Mouse (Mus musculus): Measurements from ENCODE around the gene Ahrr.

Ahrr gene

DNA sequence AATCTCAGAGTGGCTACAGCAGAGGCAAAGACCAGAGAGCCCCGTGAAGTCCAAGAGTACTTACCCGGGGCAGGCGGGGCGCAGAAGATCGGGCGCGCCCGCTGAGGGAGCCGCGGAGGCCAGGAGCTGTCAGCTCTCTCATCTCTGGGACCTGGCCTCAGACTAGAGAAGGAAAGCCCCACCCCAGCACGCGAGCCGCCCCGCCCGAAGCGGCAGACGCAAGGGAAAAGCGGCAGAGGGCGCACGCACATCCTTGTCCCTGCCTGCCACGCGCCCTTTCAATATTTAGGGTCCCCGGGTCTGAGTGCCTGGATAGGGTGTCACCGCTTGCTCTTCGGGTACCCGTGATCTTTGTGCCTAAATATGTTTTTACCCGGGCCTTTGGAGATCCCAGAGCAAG is at the start of gene Ahrr:
Gene Ahrr (minus strand): TSS at position 165 of the 400 bp plus-strand sequence.
- DNase-seq: peak; percentile 78

DNA sequence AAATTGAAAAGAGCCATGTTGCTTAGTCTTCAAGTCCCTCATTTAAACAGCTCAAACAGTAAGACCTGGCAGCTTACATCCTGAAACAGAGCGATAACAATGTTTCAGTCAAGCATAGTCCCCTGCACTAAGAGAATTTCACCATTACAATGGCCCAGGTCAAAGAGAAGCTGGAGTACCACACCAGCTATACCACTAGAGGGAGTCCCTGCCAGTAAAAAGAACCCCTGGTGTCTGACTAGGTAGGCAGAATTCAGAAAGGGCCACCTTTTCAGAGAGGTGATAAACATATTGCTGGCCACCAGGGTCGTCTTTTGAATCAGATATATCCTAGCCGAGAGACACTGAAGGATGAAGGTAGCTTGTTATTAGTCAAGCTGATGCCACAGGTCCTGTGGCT is 48.9 kb upstream of the Ahrr start:
- DNase-seq: peak; percentile 53

- no peak for DNase-seq
Observed at GRCm38 (mm10) chr13:74329321-74329720, 37.2 kb upstream of the Ahrr start.

- peak; percentile 96 for DNase-seq
Observed at GRCm38 (mm10) chr13:74317170-74317849, 25.2 kb upstream of the Ahrr start, which contains the start of gene Pdcd6. Gene Pdcd6 (minus strand): TSS chr13:74317580.

DNA sequence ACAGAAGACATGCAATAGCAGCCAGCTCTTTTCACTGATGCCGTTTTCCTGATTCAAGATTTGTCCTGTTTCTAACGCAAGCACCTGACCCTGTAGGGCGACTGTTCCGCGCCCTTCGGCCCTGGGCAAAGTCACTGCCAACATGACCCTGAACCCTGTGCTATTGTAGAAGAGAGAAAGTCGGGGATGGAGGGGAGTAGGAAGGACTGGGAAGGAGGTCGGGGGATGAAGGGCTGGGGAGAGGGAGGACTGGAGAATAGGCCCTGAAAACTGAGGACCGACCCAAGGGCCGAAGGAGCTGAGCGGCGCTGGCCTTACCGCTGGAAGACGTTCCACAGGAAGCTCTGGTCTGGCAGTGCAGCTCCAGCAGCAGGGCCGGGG is 24.6 kb upstream of the Ahrr start:
- DNase-seq: no peak

GRCm38 (mm10) chr13:74316386-74316785 is 24.3 kb upstream of the Ahrr start:
- DNase-seq: no peak

DNA sequence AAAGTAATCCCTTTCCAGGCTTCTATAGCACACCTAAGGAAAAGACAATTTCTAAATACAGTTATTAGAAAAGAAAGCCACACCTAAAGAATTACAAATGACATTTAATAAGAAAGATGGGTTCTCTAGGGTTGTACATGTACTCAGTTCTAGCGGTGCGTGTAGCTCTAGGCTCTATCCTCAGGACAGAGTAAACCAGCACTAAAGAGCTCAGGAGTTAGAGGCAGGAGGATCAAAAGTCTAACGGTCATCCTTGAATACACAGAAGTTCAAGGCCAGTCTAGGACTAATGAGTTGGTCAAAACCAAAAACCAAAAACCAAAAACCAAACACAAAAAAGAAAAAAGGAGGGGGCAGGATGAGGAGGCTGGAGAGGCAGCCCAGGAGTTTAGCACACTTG is 22.5 kb upstream of the Ahrr start:
- no peak for DNase-seq

- no peak for DNase-seq
Observed at GRCm38 (mm10) chr13:74305780-74306179, 13.6 kb upstream of the Ahrr start.

DNA sequence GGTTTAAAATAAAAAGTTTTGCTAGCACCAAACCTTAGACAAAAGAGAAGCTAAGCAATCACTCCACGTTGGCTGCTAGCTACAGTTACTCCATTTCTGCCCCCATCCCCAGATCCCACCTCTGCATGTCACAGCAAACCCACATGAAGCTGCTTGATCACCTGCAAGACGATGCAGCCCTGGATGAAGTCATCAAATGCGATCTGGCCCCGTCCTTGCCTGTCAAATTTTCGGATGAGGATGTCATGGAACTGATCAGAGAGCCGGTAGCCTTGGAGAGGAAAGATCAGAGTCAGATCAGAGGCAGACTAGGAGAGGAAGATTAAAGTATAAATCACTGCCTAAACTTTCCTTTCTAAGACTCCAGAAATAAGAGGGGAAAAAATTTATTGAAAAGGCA is 13.2 kb upstream of the Ahrr start:
- no peak for DNase-seq

- peak; percentile 6 for DNase-seq
Observed at GRCm38 (mm10) chr13:74302050-74303037, 10.2 kb upstream of the Ahrr start.

DNA sequence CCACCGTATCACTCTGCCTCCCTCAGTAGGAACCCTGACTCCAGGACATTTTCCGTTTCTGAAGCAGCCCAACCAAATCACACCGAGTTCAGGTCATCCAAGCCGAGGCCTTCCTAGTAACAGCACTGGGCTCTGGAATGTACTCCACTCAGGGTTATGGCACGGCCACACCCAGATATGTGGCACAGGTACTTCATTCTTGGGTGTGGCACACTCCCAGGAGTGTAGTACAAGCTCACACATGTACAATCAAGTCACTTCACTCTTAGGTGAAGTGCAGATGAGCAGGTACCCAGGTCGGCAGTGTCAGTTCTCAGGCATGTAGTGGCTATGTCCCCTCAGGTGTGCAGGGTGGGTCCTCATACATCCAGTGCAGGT is 9.5 kb upstream of the Ahrr start:
- DNase-seq: peak; percentile 17

- peak; percentile 83 for DNase-seq
Observed at GRCm38 (mm10) chr13:74300925-74301606, 8.9 kb upstream of the Ahrr start.

- DNase-seq: no peak
Observed at GRCm38 (mm10) chr13:74296376-74296775, 4.2 kb upstream of the Ahrr start.

DNA sequence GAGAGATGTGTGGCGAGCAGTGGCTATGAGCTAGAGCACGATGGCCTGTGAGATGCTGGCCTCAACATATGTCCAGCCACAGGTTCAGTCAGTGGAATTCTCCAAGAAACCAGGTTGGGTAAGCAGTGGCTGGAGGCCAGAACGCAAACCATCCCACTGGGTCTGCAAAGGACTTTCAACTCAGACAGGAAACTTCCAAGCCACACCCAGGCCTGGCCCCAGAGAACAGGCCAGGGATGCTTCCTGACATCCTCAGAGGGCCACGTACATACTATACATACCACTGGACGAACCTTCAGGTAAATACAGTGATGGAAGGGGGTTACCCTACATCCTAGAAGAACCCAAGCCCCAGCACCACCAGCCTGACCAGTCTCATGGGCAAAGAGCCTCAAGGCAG is 2.5 kb downstream of the Ahrr start:
- no peak for DNase-seq

GRCm38 (mm10) chr13:74282299-74282698 is 9.8 kb downstream of the Ahrr start:
- no peak for DNase-seq

- DNase-seq: no peak
Observed at GRCm38 (mm10) chr13:74275726-74276125, 16.4 kb downstream of the Ahrr start.

DNA sequence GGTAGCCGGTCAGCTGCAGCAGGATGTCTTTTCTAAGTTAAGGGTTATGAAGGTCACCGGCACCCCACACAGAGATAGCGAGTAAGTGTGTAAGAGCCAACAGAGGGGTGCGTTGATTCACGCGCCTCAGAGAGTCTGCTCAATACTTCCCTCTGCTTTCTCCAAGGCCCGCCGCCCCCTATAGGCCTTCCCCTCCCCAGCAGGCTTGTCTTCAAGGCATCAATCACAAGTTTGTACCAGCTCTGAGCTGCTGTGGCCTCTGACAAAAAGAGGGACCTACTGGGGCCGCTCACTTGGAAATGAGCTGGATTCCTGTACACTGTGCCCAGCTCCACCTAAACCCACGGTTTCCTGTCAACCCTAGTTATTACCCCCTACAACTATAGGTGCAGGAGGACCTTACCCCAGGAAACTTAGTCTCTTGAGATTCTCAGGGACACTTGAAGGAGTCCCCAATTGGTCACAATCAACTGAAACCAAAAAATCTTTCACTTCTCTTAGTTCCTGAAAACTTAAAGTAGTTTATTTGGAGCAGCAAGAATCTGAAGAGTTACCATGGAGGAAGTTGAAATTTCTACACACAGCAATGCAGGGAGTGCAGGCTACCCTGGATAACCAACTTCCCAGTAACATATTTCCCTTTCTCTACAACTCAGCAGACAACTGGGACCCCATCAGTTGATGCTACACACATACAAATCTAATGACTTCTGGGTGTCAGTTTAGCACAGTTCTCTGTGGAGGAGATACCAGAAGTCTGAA is 31.7 kb downstream of the Ahrr start:
- peak; percentile 75 for DNase-seq

- DNase-seq: peak; percentile 80
Observed at GRCm38 (mm10) chr13:74259460-74260230, 32.5 kb downstream of the Ahrr start.

- DNase-seq: peak; percentile 8
Observed at GRCm38 (mm10) chr13:74246494-74246893, 45.6 kb downstream of the Ahrr start.

DNA sequence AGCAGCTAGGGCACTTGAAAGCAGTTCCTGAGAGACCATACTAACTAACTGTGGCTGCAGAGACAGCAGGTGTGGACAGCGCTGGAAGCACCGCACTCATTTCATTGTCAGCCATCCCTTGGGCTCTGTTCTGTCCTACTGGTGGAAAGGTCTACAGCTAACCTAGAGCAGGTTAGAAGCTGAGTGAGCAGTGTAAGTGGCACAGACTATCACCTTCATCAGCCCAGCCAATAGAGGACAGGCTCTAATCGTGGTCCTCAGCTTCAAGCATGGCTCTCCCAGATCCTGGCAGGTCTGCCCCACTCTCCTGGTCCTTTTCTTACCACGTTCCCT is 46.3 kb downstream of the Ahrr start:
- DNase-seq: no peak

DNA sequence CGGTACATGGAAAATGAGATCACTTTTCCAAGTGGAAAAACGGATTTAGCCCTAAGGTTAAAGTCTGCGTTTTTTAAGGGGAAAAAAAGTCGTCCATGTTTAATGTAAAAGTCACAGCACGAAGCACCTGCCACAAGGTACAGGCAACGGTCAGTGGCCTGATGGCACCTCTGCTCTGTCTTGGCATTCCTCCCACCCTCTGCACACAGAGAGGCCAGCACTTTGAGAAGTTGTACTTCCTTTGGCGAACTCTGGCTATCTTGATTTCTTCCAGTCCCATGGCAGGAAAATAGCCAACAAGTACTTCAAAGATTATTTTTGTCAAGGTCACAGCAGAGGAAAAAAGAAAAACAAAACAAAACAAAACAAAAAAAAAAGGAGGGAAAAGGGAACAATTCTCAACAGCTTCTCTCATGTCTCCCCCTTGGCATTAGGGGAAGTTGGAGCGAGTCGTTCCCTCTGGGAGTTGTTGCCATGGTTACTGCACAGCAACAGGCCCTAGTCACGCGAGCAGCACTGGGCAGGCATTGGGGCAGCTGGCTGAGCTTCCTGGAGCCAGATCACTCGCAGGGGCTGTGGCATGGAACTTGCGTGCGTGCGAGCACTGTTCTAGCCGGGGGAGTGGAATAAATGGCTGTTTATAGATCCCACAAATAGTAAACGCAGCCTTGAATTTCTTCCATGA is 46.8 kb downstream of the Ahrr start:
- DNase-seq: peak; percentile 84

All from lung, postnatal 10 days (tissue).